Mouse (Mus musculus): Measurements from ENCODE around the gene Adssl1.

DNA sequence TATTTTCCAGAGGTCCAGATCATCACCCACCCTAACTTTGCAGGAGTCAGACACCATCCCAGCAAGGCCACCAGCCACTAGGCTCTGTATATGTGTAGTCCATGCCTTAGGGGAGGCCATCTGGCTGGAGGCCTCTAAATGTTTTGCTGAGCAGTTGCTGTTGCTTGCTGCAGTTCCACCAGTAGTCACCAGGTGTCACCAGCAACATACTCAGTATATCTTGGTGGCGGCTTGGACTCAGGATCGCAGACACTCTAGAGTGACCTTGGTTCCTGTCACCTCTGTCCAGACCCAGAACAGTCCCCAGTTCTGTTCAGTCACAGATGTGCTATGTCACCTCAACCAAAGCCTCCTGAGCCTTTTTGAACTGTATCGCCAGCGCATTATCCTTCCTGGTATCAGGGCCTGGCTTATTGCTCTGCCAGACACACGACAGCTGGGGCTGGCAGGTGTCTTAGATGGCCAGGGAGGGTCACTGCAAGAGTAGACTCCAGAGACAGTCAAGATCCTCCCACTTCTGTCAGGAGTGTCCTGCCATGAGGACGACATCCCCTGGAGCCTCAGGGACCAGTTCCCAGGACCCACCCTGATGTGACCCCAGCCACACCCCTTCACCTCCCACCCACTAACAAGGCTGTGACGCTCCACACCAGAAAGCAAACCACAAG is 33.4 kb downstream of the Adssl1 start:
- peak; percentile 97 for TF ChIP-seq CTCF (IDR thresholded peaks at IDR 0.05; ENCODE audit: extremely low read depth, insufficient read depth, low read length)
- TF ChIP-seq POLR2A (IDR thresholded peaks at IDR 0.05; ENCODE audit: extremely low read depth, insufficient read depth, low read length) = no peak

Data from cortical plate, adult 2 months (tissue).